Mouse (Mus musculus): ENCODE results near the gene Abhd14b.

DNA sequence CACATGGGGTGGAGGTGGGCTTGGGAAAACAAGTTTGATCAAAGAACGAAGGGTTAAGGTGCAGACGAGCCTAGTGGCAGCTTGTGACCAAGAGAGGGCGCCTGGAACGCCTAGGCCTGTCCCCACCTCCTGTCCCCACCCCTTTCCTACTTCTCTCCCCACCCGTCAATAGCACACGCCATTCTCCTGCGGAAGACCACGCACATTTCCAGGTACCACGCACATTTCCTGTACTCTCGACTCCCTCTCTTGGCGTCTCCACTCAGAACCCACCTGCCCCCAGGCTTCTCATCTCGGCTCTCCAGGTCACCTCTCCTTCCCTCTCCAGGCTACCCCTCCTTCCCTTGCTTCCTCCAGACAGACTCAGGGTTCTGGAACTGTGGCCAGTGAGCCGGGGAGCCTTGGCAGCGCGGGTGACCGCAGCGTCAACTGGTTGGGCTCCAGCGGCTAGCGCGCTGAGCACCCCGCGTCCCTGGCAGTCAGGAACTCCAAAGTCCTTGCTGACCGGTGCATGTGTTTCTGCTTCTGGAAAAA is 1.3 kb downstream of the Abhd14b start:
- peak; percentile 95 for TF ChIP-seq POLR2A (IDR thresholded peaks at IDR 0.05; ENCODE audit: insufficient read depth, low read depth, low read length)
- TF ChIP-seq CTCF (IDR thresholded peaks at IDR 0.05): peak; percentile 93
- peak; percentile 72; the same call in 1 of the 2 replicates for TF ChIP-seq EP300 (IDR thresholded peaks at IDR 0.05; ENCODE audit: insufficient read depth, low read depth, low read length)

Data from heart, adult 2 months (tissue).